Mouse (Mus musculus): ENCODE measurements around the gene Pde4b. TPM values are rescaled to one million over a fixed set of nuclear protein-coding genes. Genes with fewer than 3 reads are reported as not detected.
"Not testable (repeated sequence)": the region's sequence is repeated elsewhere in the genome, so short reads cannot be mapped to it uniquely, and the experiment has no call there.

Gene Pde4b
- total and polyA plus RNA-seq, 3 experiments: 0.62 to 6.8 (median 3.1) TPM

DNA sequence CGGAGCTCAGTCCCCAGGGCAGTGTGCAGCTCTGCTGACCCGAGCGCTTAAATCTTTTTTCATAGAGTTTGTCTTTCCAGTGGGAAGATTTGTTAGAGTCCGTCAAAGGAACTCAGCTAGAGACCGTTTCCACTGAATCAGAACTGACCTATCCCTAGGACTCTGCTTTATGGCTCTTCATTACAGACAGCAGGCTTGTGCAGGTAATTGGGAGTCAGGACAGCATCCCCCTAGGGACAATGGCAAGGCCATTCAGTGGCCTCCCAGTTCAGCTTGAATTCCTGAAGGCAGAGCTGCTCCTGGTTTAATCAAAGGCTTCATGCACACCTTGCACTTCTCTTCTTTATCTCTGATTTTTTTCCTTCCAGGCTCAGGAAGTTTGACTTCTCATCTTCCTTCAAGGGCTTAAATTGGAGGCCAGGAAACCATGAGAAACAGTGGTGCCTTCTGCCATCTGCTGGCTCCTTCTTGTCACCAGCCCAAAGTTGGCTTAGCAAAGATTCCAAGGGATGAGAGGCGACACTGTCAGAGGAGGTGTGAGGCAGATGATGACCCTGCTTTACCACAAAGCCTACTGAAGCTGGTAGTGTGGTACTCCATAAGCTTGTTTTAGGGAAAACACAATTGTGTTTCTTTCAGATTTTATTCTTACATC lies 393.6 kb downstream of the Pde4b start:
- no peak for DNase-seq

- no peak for DNase-seq
Observed at GRCm38 (mm10) chr4:102483354-102484018, 396.1 kb downstream of the Pde4b start.

DNA sequence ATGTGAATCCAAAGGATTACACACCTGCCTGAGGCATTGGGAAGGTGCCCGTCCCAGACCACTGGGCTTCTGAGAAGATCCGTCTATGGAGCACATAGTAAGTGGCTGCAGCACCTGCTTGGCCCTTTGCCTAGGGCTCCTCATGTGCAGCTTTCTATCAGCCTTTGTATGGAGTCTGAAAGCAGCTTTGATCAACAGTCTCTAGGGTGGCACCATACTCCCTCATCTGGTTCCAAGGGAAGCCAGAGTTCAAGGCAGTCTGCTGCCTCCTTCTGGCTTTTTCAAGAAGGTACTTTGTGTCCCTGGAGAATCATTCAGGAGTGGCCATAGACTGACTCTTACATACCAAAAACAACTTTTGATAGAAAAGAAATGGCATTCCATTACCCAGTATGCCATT lies 397.4 kb downstream of the Pde4b start:
- no peak for DNase-seq

DNA sequence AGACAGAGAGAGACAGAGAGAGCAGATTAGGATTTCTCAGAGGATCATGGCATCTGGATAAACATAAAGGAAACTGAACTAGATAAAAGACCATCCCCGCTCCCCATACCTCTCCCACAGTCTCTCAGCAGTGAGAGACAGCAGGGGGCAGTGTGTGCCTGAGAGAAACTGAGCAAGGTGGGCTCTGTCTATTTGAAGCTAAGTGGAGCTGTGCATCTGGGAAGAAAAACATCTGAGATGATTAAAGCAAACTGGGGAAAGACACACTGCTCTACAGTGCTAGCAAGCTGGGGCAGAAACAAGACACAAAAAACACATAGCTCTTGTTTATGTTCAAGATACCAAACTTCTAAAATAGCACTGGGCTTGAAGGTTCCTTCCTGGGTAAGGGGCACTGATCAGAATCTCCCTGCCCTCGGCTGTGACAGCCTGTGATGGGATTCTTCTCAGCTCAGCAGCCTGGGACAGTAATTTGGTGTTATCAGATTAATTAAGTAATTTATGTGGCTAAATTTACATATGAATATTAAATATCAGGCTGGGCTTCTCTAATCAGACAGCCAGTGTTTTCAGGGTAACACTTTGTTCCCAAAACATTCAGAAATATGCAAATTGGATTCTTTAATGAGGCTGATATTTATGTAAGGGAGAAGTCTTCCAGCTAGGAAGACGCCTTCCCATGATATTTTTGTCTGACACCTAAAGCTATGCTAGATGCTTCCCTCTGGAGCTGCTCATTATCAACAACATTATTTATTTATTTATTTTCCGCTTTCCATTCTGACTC lies 399.0 kb downstream of the Pde4b start:
- DNase-seq: no peak

- DNase-seq: no peak
Observed at GRCm38 (mm10) chr4:102486921-102487240, 399.5 kb downstream of the Pde4b start.

GRCm38 (mm10) chr4:102488000-102488399 lies 400.7 kb downstream of the Pde4b start:
- no peak for DNase-seq

DNA sequence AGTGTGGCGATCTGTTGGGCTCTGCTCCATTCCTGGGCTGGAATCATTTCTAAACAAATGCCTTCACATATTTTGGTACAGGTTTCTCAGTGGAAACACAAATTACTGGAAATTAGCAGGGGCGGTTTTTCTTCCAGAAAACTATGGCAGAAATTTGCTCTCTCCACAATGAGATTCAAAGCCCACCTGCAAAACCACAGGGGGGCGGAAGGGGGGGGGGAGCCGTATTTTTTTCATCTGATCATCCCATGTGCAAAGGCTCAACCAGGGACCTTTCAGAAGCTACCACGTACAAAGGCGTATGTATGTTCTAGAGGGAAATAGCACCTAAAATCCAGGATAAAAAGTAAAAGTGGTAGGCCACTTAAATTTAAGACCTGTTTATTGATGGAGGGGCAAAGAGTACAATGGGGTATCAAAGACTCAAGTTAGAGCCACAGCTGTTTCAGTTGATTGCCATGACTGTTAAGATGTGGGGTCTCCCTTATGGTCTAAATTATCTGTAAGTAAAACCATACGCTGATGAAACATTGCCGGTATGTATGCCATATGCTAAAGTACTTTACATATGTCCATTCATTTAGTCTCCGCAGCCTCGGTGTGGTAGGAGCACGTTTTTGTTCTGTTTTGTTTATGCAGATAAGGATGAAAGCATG lies 404.3 kb downstream of the Pde4b start:
- DNase-seq: no peak

DNA sequence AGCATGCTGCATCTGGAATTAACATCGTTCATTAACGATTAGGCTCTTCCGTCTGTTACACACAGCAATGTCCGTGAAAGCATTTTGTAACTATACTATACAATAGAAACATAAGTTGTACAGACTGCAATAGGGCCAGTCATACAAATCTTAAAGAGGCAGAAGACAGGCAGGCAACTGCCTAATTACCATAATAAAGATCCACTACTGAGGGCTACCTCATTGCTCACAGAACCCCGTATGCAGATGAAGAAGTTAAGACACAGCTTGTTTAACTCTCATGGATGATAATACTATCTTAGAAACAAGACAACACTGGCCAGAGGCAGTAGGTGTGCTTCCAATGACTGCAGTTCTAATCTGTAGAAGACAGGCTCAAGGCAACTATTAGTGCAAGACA lies 405.6 kb downstream of the Pde4b start:
- no peak for DNase-seq

DNA sequence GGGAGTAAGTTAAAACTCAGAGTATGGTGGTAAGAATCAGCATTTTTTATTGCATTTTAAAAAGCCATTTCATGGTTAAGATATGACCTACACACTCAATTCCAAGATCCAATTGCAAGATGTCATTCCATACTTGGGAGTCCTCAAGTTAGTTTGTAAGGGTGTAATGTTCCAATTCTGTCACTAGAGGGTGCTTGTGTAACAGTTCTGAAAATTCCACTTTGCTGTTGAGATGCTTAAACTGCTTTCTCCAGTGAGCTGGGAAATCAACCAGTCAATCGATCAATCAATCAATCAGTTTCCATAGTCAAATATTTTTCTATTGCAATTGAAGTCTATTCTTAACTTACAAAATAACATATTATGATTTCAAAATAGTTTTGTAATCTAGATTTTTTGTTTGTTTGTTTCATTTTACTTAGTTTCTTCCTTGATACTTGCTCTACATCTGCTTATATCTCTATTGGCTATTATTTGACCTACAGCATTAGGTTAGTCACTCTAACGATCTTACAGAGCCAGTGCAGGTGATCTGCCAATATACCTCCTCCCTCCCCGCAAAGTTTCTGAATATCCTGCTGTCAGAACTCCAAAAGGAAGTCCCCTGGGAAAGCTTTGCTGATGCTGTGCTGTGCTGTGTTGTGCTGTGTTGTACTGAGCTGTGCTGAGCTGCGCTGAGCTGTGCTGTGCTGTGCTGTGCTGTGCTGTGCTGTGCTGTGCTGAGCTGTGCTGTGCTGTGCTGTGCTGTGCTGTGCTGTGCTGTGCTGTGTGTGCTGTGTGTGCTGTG lies 406.2 kb downstream of the Pde4b start:
- no peak for DNase-seq

DNA sequence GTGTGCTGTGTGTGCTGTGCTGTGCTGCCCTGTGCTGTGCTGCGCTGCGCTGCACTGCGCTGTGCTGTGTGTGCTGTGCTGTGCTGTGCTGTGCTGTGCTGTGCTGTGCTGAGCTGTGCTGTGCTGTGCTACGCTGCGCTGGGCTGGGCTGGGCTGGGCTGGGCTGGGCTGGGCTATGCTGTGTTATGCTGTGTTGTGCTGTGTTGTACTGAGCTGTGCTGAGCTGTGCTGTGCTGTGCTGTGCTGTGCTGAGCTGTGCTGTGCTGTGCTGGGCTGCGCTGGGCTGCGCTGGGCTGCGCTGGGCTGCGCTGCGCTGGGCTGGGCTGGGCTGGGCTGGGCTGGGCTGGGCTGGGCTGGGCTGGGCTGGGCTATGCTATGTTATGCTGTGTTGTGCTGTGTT lies 406.9 kb downstream of the Pde4b start:
- not testable (repeated sequence) for DNase-seq

DNA sequence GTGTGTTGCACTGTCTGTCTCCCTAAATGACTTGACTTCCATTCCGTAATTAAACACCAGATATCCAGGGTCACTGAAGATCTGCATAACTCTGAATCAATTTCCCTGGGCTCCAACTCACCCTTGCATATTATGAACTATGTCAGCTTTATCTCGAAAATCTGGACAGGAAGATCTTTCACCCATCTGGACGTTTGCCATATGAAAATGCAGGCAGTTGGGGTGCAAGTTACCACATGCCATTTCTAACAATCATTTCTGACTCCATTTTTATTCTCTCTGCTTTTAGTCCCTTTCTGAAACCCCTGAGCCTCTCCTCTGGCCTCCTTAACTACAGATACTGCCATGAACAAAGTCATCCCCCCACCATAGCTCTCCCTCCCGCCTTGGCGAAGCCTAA lies 407.7 kb downstream of the Pde4b start:
- no peak for DNase-seq

DNA sequence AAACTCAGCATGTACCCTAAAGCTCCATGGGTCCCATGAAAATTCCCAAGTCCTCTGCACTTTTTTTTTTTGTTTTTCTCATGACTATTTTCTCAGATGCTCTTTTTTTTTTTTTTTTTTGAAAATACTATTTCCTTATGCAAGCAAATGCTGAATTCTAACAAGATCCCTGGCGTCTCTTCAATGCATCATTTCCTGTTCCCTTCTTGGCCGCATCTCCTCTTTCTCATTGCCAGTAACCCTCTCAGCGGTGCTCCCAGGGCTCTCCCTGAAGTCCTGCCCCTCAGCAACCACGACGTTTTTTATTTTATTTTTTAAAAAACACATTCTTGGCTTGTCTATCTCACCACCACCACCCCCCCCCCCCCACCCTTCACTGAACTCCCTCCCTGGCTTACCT lies 408.1 kb downstream of the Pde4b start:
- DNase-seq: no peak

GRCm38 (mm10) chr4:102496269-102497177 lies 409.2 kb downstream of the Pde4b start:
- DNase-seq: no peak

DNA sequence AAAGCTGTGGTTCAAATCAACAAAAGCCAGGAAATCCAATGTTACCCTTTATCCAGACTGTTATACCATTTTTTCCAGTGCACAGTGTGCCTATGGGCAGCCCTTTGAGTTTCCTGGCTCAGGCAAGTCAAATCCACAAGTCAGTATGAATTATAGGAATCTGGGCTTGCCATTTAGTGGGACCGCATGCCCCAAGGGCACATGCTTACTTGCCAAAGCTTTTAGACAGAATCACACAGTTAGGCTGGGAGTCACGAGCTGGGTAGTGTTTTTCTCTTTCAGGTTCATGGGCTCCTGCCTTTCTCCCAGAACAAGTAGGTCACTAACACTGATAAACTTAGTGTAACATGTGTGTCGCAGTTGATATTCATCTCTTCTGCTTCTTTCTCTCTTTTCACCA lies 409.9 kb downstream of the Pde4b start:
- DNase-seq: no peak

DNA sequence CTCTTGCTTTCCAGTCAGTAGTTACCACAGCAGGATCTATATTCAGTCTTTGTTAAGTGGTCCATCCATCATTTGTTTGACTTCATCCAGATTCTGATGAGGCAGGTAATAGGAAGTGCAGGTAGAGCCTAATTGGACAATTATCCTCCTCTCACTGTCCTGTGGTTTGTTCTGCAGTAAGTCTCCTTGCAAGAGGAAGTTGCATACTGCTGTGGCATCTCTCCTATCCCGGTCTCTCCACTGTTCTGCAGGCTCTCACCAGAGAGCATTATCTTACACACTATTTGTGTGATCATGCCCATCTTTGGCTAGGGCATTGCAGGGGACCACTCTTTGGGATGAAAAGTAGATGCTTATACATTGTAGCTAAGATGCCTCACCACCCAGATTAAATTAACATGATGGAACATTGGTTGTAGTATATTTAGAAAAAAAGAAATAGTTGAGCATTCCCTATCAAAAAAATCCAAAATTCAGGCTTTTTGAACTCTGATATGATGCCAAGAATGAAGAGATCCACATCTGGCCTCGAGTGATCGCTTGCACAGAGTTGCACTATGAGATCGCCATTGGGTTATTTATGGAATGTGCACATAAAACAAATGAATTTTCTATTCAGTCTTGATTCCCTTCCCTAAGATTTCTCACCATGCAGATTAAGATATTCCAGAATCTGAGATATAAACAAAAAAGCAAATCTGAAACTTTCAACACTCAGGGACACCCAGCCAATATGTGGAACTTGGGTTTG lies 411.0 kb downstream of the Pde4b start:
- no peak for DNase-seq

DNA sequence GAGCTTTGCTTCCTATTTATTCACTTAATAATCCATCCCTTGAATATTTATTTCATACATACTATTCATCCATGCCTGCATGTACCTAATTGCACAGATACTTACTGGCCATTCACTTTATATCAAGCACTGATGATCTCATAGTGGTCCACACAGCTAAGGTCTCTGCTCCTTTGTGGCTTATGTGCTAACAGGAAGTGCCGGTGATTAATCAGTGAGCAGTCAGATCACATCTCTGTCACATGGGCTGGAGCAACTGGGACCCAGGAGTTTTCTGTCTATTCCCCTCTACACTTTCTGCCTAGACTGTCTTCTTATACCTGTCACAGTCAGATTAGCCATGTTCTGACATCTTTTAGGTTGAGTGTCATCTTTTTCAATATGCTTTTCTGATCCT lies 411.6 kb downstream of the Pde4b start:
- DNase-seq: no peak

DNA sequence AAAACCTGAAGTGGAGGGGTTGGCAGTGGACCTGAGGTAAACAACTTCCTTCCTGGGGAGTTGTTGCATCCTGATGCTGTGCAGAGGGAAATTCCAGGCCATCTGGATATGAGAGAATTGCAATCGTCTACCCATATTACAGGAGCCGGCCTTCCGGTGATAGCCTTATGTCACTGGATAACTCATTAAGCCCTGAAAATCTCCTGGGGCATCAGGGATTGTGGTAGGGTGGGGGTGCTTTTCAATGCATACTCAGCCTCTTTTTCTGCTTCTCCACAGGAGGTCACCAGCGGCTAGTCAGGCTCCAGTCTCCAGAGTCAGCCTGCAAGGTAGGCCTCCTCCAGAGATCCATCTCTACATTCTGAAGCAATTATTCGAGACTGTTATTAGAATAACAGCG lies 418.4 kb downstream of the Pde4b start:
- DNase-seq: no peak

GRCm38 (mm10) chr4:102506376-102507280 lies 419.3 kb downstream of the Pde4b start:
- DNase-seq: no peak

DNA sequence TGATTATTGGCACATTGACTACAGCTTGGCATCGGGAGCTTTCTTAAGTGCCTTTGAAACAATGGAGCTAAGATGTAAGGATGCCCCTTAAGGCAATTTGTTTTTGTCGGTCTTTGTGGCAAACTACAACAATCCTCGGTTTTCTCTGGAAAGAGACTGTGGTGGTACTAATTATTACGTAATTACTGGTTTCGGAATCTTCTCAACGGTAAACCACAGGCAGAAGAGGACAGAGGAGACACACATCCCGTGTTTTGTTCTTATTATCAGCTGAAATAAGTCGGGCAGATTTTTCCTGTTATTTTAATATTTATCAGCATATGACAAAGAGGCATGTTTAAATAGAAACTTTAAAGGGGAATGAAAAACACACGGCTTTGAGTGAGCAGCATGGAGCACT lies 420.0 kb downstream of the Pde4b start:
- no peak for DNase-seq

Measured in adrenal gland, adult 2 months (tissue).